Mouse (Mus musculus) limb, embryonic 14.5 days (tissue): ENCODE measurements around the gene Map3k5. TPM values are rescaled to one million over a fixed set of nuclear protein-coding genes. Genes with fewer than 3 reads are reported as not detected.

Source experiments
- ATAC-seq: fragments of 200-750 bp; cut with Nextera tagmentation; 2 replicates; pipeline ENCODE4 v1.8.0; 2017; ENCODE audit warnings: low read depth, moderate number of reproducible peaks, moderate TSS enrichment; ENCODE audit not compliant: low FRiP score
- DNase-seq: peaks from one replicate; pipeline ENCODE4 v3.0.0-alpha.2; 2015; ENCODE audit warnings: low spot score
- H3K27ac ChIP-seq: fragments of 300-500 bp; sonication (generic); replicated peaks from 2 replicates; pipeline ENCODE4 v1.5.1; 2014; ENCODE audit warnings: low read depth, mild to moderate bottlenecking, low read length, moderate library complexity, mixed read lengths
- H3K27me3 ChIP-seq: fragments of 300-500 bp; sonication (generic); 2 replicates; pipeline ENCODE4 v1.6.1; 2014; ENCODE audit warnings: low read length, mixed read lengths; ENCODE audit not compliant: control insufficient read depth, insufficient read depth
- H3K36me3 ChIP-seq: fragments of 300-500 bp; sonication (generic); 2 replicates; pipeline ENCODE4 v1.6.1; 2014; ENCODE audit warnings: mild to moderate bottlenecking, low read length, moderate library complexity, mixed read lengths; ENCODE audit not compliant: control insufficient read depth, insufficient read depth
- H3K4me1 ChIP-seq: fragments of 300-500 bp; sonication (generic); 2 replicates; pipeline ENCODE4 v1.6.1; 2014; ENCODE audit warnings: antibody characterized with exemption, low read length, mixed read lengths; ENCODE audit not compliant: control insufficient read depth, insufficient read depth
- H3K4me2 ChIP-seq: fragments of 300-500 bp; sonication (generic); replicated peaks from 2 replicates; pipeline ENCODE4 v1.6.1; 2014; ENCODE audit warnings: low read depth, mild to moderate bottlenecking, low read length, moderate library complexity; ENCODE audit not compliant: severe bottlenecking
- H3K4me3 ChIP-seq: fragments of 300-500 bp; sonication (generic); replicated peaks from 2 replicates; pipeline ENCODE4 v1.5.1; 2014; ENCODE audit warnings: low read length
- H3K9ac ChIP-seq: fragments of 300-500 bp; sonication (generic); 2 replicates; pipeline ENCODE4 v1.6.1; 2014; ENCODE audit warnings: mild to moderate bottlenecking, low read depth, low read length, moderate library complexity; ENCODE audit not compliant: severe bottlenecking
- H3K9me3 ChIP-seq: fragments of 300-500 bp; sonication (generic); 2 replicates; pipeline ENCODE4 v1.6.1; 2016; ENCODE audit warnings: low read length; ENCODE audit not compliant: control insufficient read depth
- POLR2A ChIP-seq: fragments of 200-500 bp; IDR thresholded peaks from 2 replicates; pipeline ENCODE4 v1.8.0; 2012; ENCODE audit warnings: inconsistent platforms, mild to moderate bottlenecking, moderate library complexity, borderline replicate concordance; ENCODE audit not compliant: insufficient read depth, insufficient read length; ENCODE audit errors: extremely low read depth
- WGBS: fragments of 180-500 bp; shearing (Covaris S2); extraction: QIAGEN DNeasy Blood & Tissue Kit; methylation state at CpG from one replicate; pipeline ENCODE4 v1.1.7; 2014; 5-methylcytosine and 5-hydroxymethylcytosine counted together
- polyA plus RNA-seq, 2 experiments: library from polyadenylated mRNA; depleted of rRNA in 1 of 2; stranded (reverse) in 1 of 2; unstranded in 1 of 2; fragments of >200 nt; fragmentation: Nextera tagmentation in 1 of 2; extraction: Ambion mirVana in 1 of 2; gene quantifications; 2 replicates each; pipeline versions ENCODE4 v1.2.1 to v1.2.3; 2012 to 2014

Gene Map3k5
- polyA plus RNA-seq, 2 experiments = 2.0 to 3.5 TPM

GRCm38 (mm10) chr10:20149121-20149834, 215.0 kb downstream of the Map3k5 start:
- WGBS = 0% methylated on average over 37 of the region's 74 CpGs
- TF ChIP-seq POLR2A = no peak
- Histone ChIP-seq H3K27me3 (peaks cover 30% of the 10 kb centered on the region), H3K4me2 (peak overlapping the region; percentile 96), H3K9me3 (no peaks in the 10 kb centered on the region), H3K4me1 (peaks cover 6% of the 10 kb centered on the region), H3K9ac (peak overlapping the region; percentile 67), H3K36me3 (no peaks in the 10 kb centered on the region), H3K4me3 (peak overlapping the region; percentile 76), H3K27ac (no peak overlapping the region)
- DNase-seq (no peak), ATAC-seq (peak; percentile 61)

- peak overlapping the region; percentile 76 for H3K4me3 ChIP-seq
- no peaks in the 10 kb centered on the region for H3K36me3 ChIP-seq
- no peak overlapping the region for H3K27ac ChIP-seq
- WGBS = 6% methylated on average over 13 of the region's 13 CpGs
- TF ChIP-seq POLR2A = no peak
- H3K9ac ChIP-seq = peak overlapping the region; percentile 67
- no peaks in the 10 kb centered on the region for H3K9me3 ChIP-seq
- ATAC-seq (no peak), DNase-seq (no peak)
- peak overlapping the region; percentile 96 for H3K4me2 ChIP-seq
- H3K27me3 ChIP-seq = peaks cover 30% of the 10 kb centered on the region
- H3K4me1 ChIP-seq = peaks cover 6% of the 10 kb centered on the region
Measured at GRCm38 (mm10) chr10:20149835-20150355, 215.6 kb downstream of the Map3k5 start.

- no peak for TF ChIP-seq POLR2A
- Histone ChIP-seq H3K27ac (no peak overlapping the region), H3K4me3 (no peak overlapping the region), H3K4me1 (peaks cover 6% of the 10 kb centered on the region), H3K27me3 (peaks cover 30% of the 10 kb centered on the region), H3K9me3 (no peaks in the 10 kb centered on the region), H3K36me3 (no peaks in the 10 kb centered on the region), H3K4me2 (no peak overlapping the region), H3K9ac (no peak overlapping the region)
- no peak for DNase-seq
- WGBS = 92% methylated on average over 1 of the region's 1 CpGs
- ATAC-seq = no peak
Measured at GRCm38 (mm10) chr10:20152131-20152530, 217.9 kb downstream of the Map3k5 start.

- Histone ChIP-seq H3K27me3 (peaks cover 17% of the 10 kb centered on the region), H3K4me3 (no peak overlapping the region), H3K9ac (no peak overlapping the region), H3K4me1 (peaks cover 6% of the 10 kb centered on the region), H3K4me2 (no peak overlapping the region), H3K9me3 (no peaks in the 10 kb centered on the region), H3K27ac (no peak overlapping the region), H3K36me3 (no peaks in the 10 kb centered on the region)
- DNase-seq (no peak), ATAC-seq (no peak)
- TF ChIP-seq POLR2A = no peak
- 63% methylated on average over 2 of the region's 2 CpGs for WGBS
Measured at GRCm38 (mm10) chr10:20153507-20153906, 219.2 kb downstream of the Map3k5 start.

GRCm38 (mm10) chr10:20155401-20155800, 221.1 kb downstream of the Map3k5 start:
- H3K4me3 ChIP-seq = no peak overlapping the region
- H3K9ac ChIP-seq = no peak overlapping the region
- H3K4me1 ChIP-seq = no peaks in the 10 kb centered on the region
- no peak for TF ChIP-seq POLR2A
- H3K27me3 ChIP-seq = peaks cover 6% of the 10 kb centered on the region; the same call in 1 of the 2 replicates
- no peak overlapping the region for H3K27ac ChIP-seq
- WGBS = 82% methylated on average over 7 of the region's 7 CpGs
- ATAC-seq (no peak), DNase-seq (no peak)
- no peaks in the 10 kb centered on the region for H3K36me3 ChIP-seq
- H3K4me2 ChIP-seq = no peak overlapping the region
- no peaks in the 10 kb centered on the region for H3K9me3 ChIP-seq
